20 mouse cellular contexts compared by ENCODE assay signal in the genomic region with DNA sequence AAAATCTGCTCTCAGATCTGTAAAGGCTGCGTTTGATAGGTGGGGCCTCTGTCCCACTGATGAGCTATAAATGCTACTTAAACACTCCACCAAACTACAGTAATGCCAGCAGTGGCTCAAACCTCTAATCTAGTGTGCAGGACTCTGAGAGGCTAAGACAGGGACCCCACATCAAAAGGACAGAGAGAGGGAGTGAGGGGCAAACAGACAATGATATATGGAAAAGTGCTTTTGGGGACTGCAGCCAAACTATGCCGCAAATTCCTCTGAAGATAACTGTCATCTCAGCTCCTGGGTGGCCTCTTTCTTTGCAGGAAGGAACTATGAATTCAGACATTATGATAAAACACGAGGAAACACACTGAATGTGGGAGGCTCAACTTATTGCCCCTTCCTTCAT.
DNase-seq lines count a peak whose midpoint lies in the region; ATAC-seq and TF ChIP-seq lines count a peak whose summit lies in the region.
"Had no signal": no experiment of that assay in that cellular context is flagged by ENCODE, and none has a peak within 500 bp of the region (broad histone marks: within the 10 kb centered on the region; RNA-seq: fewer than 3 reads in every experiment).

No protein-coding gene starts in this region.

- H3K27me3 ChIP-seq in embryonic facial prominence, embryonic 12.5 days = no peaks in the 10 kb centered on the region
- no peaks in the 10 kb centered on the region for H3K27me3 ChIP-seq in embryonic facial prominence, embryonic 10.5 days (replicated peaks; ENCODE audit: low read depth, poor library complexity, severe bottlenecking)
- H3K27me3 ChIP-seq in kidney, embryonic 14.5 days (ENCODE audit: control insufficient read depth, insufficient read depth, low read length) = no peaks in the 10 kb centered on the region
- H3K27me3 ChIP-seq in lung, embryonic 14.5 days (ENCODE audit: insufficient read depth, low read length) = no peaks in the 10 kb centered on the region
- H3K27me3 ChIP-seq: heart, embryonic 12.5 days; intestine, embryonic 15.5 days; midbrain, embryonic 12.5 days; stomach, embryonic 15.5 days had no signal

- H3K36me3 ChIP-seq in embryonic facial prominence, embryonic 12.5 days = no peaks in the 10 kb centered on the region
- no peaks in the 10 kb centered on the region for H3K36me3 ChIP-seq in embryonic facial prominence, embryonic 10.5 days (replicated peaks)
- H3K36me3 ChIP-seq in kidney, embryonic 14.5 days (ENCODE audit: control insufficient read depth, insufficient read depth, low read length) = no peaks in the 10 kb centered on the region
- H3K36me3 ChIP-seq in lung, embryonic 14.5 days (ENCODE audit: insufficient read depth) = no peaks in the 10 kb centered on the region
- H3K36me3 ChIP-seq: heart, embryonic 12.5 days; hindbrain, embryonic 10.5 days; intestine, embryonic 15.5 days; midbrain, embryonic 12.5 days; stomach, embryonic 15.5 days had no signal

- 0 out of 2 replicates have a peak overlapping the region, but pooled peaks have one; percentile 37 for H3K27ac ChIP-seq in embryonic facial prominence, embryonic 12.5 days
- no peak overlapping the region for H3K27ac ChIP-seq in embryonic facial prominence, embryonic 10.5 days (replicated peaks)
- no peak overlapping the region for H3K27ac ChIP-seq in kidney, embryonic 14.5 days (ENCODE audit: low read depth, low read length)
- H3K27ac ChIP-seq in lung, embryonic 14.5 days (ENCODE audit: low read depth) = peak overlapping the region; percentile 2; the same call in 1 of the 2 replicates
- H3K27ac ChIP-seq in cortical plate, adult 2 months (ENCODE audit: insufficient read depth, low read length) = peak overlapping the region; percentile 95
- H3K27ac ChIP-seq: hindbrain, embryonic 10.5 days; intestine, embryonic 15.5 days; liver, embryonic 14.5 days; midbrain, embryonic 12.5 days; stomach, embryonic 15.5 days had no signal

- no peak overlapping the region for H3K4me3 ChIP-seq in embryonic facial prominence, embryonic 12.5 days
- H3K4me3 ChIP-seq in embryonic facial prominence, embryonic 10.5 days = no peak overlapping the region
- no peak overlapping the region for H3K4me3 ChIP-seq in kidney, embryonic 14.5 days (ENCODE audit: low read length)
- no peak overlapping the region for H3K4me3 ChIP-seq in lung, embryonic 14.5 days (ENCODE audit: low read depth, low read length)
- no peak overlapping the region for H3K4me3 ChIP-seq in lung, adult 2 months (replicated peaks; ENCODE audit: extremely low read depth, low read depth, low read length)
- no peak overlapping the region for H3K4me3 ChIP-seq in cortical plate, adult 2 months (ENCODE audit: insufficient read depth, low read length)
- H3K4me3 ChIP-seq: heart, embryonic 12.5 days; hindbrain, embryonic 10.5 days; intestine, embryonic 15.5 days; midbrain, embryonic 12.5 days; stomach, embryonic 15.5 days had no signal

- H3K4me2 ChIP-seq in embryonic facial prominence, embryonic 12.5 days (replicated peaks) = no peak overlapping the region
- H3K4me2 ChIP-seq in kidney, embryonic 14.5 days (replicated peaks; ENCODE audit: low read depth, low read length) = no peak overlapping the region
- H3K4me2 ChIP-seq in lung, embryonic 14.5 days = no peak overlapping the region
- H3K4me2 ChIP-seq: heart, embryonic 12.5 days; intestine, embryonic 15.5 days; midbrain, embryonic 12.5 days; stomach, embryonic 15.5 days had no signal

- TF ChIP-seq CTCF in lung, embryonic 14.5 days (IDR thresholded peaks at IDR 0.05; ENCODE audit: low read depth) = no peak
- TF ChIP-seq CTCF in lung, adult 2 months (IDR thresholded peaks at IDR 0.05; ENCODE audit: insufficient read depth, low read length) = no peak
- no peak for TF ChIP-seq CTCF in cortical plate, adult 2 months (IDR thresholded peaks at IDR 0.05; ENCODE audit: extremely low read depth, insufficient read depth, low read length)

- no peak for DNase-seq in embryonic facial prominence, embryonic 10.5 days (ENCODE audit: low spot score)
- DNase-seq in kidney, adult 9 months = no peak
- DNase-seq in lung, embryonic 14.5 days = peak; percentile 68
- DNase-seq in lung, adult 2 months = no peak
- no peak for DNase-seq in spleen, postnatal 10 days (ENCODE audit: low spot score in 2 of 2)
- DNase-seq: adrenal gland, postnatal 14 days; cerebellum, adult 9-11 months; gastrocnemius, postnatal 25 days; lung, postnatal 14 days; thymus, postnatal 36 days had no signal

- no peak for ATAC-seq in embryonic facial prominence, embryonic 12.5 days (ENCODE audit: insufficient number of reproducible peaks, insufficient read depth, low FRiP score, low TSS enrichment)
- 0 out of 2 replicates have a peak, but pooled peaks have one; percentile 20 for ATAC-seq in kidney, embryonic 14.5 days (ENCODE audit: low FRiP score, low TSS enrichment)
- peak; percentile 91; the same call in 1 of the 2 replicates for ATAC-seq in lung, embryonic 14.5 days (ENCODE audit: insufficient read depth)
- ATAC-seq: hindbrain, embryonic 16.5 days; intestine, embryonic 15.5 days had no signal

- peaks cover 5% of the 10 kb centered on the region; the same call in 1 of the 2 replicates for H3K4me1 ChIP-seq in embryonic facial prominence, embryonic 12.5 days
- H3K4me1 ChIP-seq in embryonic facial prominence, embryonic 10.5 days = no peaks in the 10 kb centered on the region
- no peaks in the 10 kb centered on the region for H3K4me1 ChIP-seq in kidney, embryonic 14.5 days (ENCODE audit: control insufficient read depth, insufficient read depth, low read length)
- 0 out of 2 replicates have a peak, but pooled peaks cover 2% of the 10 kb centered on the region for H3K4me1 ChIP-seq in lung, embryonic 14.5 days (ENCODE audit: insufficient read depth)
- H3K4me1 ChIP-seq in lung, adult 2 months (ENCODE audit: control insufficient read depth, insufficient read depth, low read length) = no peaks in the 10 kb centered on the region
- H3K4me1 ChIP-seq in cortical plate, adult 2 months (ENCODE audit: control insufficient read depth, insufficient read depth, low read length) = peaks cover 5% of the 10 kb centered on the region; the same call in 1 of the 2 replicates
- H3K4me1 ChIP-seq: heart, embryonic 12.5 days; hindbrain, embryonic 10.5 days had no signal

- 63% methylated on average over 3 of the region's 3 CpGs for WGBS in embryonic facial prominence, embryonic 12.5 days
- WGBS in embryonic facial prominence, embryonic 10.5 days = 73% methylated on average over 3 of the region's 3 CpGs
- WGBS in kidney, embryonic 14.5 days = 43% methylated on average over 3 of the region's 3 CpGs
- 23% methylated on average over 3 of the region's 3 CpGs for WGBS in lung, embryonic 14.5 days
- WGBS in lung, adult 2 months = 37% methylated on average over 3 of the region's 3 CpGs

- no peak for TF ChIP-seq POLR2A in lung, adult 2 months (IDR thresholded peaks at IDR 0.05; ENCODE audit: borderline replicate concordance, extremely low read depth, low read depth, low read length)
- no peak for TF ChIP-seq POLR2A in cortical plate, adult 2 months (IDR thresholded peaks at IDR 0.05; ENCODE audit: extremely low read depth, insufficient read depth, low read length)

- H3K9me3 ChIP-seq in embryonic facial prominence, embryonic 12.5 days = no peaks in the 10 kb centered on the region
- no peaks in the 10 kb centered on the region for H3K9me3 ChIP-seq in embryonic facial prominence, embryonic 10.5 days
- no peaks in the 10 kb centered on the region for H3K9me3 ChIP-seq in kidney, embryonic 14.5 days (ENCODE audit: control insufficient read depth, low read length)
- H3K9me3 ChIP-seq in lung, embryonic 14.5 days (ENCODE audit: low read depth, low read length) = no peaks in the 10 kb centered on the region
- H3K9me3 ChIP-seq: hindbrain, embryonic 10.5 days; intestine, embryonic 15.5 days; midbrain, embryonic 12.5 days; stomach, embryonic 15.5 days had no signal

- no peak overlapping the region for H3K9ac ChIP-seq in embryonic facial prominence, embryonic 12.5 days
- no peak overlapping the region for H3K9ac ChIP-seq in kidney, embryonic 14.5 days (ENCODE audit: low read depth, low read length)
- no peak overlapping the region for H3K9ac ChIP-seq in lung, embryonic 14.5 days
- H3K9ac ChIP-seq: heart, embryonic 12.5 days; intestine, embryonic 15.5 days; liver, embryonic 14.5 days; midbrain, embryonic 12.5 days; stomach, embryonic 15.5 days had no signal

Comparison
In these comparisons a context has a peak if more than half of its experiments do, and no peak if none do; other contexts are left out.
1. H3K27ac ChIP-seq: peak in embryonic facial prominence, embryonic 12.5 days (single experiment), lung, embryonic 14.5 days (single experiment) and cortical plate, adult 2 months (single experiment); none in embryonic facial prominence, embryonic 10.5 days (single experiment) and kidney, embryonic 14.5 days (single experiment).